Mouse (Mus musculus) 3T3-L1 (cell line): ENCODE measurements around the gene Tnfaip8l1.

Experiments
- DNase-seq: peaks from one replicate; pipeline ENCODE4 v3.0.0-alpha.2; 2015; ENCODE audit warnings: low read depth, low spot score

Tnfaip8l1 gene

DNA sequence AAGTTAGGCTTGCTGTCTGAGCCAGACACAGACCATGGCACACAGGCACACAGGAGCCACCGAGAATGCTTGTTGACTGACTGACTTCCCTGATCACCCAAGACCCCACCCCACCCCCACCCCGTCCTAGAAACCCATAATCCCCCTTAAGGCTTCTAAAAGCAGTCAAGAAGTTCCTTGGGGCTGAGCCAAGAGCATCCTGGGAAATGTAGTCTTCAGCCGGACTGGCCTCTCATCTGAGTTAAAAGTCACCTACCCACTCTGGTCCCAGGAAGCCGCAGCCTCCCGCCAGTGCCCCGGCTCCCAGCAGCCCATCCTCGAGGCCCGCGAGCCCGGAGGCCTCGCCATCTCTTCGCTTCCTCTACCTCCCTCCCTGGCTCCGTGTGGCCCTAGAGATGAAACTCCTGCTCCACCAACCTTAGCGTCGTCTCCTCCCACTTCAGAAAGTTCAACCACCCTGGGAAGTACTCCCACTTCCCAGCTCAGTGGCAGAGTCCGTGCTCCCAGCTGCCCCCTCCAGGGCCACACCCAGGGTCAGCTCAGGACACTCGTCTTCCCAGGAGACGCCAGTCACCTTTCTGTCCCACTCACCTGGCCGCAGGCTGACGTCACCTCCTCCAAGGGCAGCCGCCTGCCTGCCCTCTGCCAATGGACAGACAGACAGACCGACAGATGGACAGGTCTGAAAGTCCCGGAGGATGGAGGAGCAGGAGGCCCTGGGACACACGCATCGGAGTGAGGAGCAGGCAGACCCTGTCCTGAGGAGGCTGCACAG lies 24.3 kb upstream of the Tnfaip8l1 start:
- DNase-seq, result no peak

DNA sequence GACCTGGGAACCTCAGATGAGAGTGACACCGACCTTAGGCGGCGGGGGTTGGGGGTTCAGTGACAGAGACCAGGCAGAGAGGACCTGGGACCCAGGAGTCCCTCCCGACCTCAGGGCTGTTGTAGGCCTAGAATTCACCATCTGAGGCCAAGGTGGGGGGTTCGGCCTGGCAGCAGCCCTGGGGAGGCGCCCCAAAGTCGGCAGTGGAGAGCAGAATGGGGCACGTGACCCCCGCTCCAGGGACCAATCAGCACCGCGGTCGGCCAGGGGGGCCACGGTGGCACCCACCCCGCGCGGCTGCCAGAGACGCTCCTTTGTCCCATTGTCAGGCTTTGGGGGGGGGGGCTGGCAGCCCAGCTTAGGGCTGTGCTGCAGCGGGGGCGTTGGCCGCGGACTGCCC lies 22.9 kb upstream of the Tnfaip8l1 start:
- no peak for DNase-seq

DNA sequence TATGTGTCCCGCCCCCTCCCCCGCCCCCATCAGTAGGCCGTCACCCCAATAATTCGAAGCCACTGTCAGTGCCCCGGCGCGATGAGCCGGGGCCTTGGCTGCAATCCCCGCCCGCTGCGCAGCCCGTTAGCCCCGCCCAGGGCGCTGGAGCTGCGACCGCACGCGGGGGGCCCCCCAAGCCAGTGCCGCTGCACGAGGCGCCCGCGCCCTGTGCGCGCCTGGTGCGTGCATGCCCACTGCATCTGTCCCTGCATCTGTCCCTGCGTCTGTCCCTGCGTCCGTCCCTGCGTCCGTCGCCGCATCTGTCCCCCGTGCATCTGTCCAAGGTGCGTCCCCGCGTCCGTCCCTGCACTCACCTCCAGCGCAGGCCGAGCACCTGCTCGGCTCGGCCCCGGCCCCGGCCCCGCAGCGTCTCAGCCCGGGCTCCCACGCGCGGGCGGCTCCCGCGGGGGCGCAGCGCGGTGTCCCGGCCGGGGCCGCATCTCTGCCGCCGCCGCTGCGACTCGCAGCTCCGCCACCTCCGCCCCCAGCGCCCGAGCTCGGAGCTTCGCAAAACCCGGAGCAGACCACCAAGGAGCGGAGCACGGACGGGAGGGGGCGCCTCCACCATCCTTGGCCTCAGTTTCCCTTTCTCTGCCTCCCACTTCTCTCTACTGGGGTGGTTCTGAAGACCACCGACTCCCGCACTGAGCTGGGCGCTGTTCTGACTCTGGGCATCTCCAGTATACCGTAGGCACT lies 22.2 kb upstream of the Tnfaip8l1 start, which contains the start of gene Sema6b:
Sema6b (minus strand) TSS at position 486 of the 738 bp plus-strand sequence.
- DNase-seq, result no peak

DNA sequence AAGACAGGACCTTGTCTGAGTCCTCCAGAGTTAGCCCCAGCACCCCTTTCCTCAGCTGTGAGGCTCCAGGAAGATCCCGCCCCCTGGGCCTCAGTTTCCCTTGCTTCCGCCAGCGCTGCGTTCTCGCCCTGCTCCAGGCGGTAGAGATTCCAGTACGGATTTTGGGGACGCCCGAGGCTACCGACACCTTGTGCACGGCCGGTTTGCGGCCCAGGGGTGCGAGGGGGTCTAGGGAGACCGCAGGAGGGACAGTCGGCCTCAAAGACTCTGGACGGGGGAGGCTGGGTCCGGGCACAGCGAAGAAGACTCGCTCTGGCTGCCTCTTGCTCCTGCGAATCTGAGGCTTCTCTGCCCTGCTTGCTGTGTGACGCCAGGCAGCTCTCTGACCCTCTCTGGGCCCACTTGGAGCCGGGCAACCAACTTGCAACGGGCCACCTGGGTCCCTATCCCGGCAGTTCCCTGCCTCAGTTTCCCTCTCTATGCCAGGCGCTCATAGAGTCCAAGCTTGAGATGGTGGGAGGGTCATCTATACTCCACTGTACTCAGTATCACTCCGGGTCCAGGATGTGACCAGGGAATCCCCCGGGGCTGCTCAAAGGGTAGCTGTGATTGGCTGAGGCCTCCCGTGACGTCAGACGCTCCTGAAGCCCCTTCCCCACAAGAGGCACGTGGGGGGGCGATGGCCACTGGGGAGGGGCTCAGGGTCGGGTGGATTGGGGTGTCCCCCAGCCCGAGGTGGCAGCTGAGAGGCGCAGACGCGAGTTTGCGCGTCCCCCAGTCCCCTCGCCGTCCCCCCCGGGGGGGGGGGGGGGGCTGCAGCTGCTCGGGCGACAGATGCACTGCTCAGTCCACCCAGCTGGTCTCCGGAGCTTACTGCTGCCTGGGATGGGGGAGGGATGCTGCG lies 20.3 kb upstream of the Tnfaip8l1 start:
- DNase-seq, result no peak

DNA sequence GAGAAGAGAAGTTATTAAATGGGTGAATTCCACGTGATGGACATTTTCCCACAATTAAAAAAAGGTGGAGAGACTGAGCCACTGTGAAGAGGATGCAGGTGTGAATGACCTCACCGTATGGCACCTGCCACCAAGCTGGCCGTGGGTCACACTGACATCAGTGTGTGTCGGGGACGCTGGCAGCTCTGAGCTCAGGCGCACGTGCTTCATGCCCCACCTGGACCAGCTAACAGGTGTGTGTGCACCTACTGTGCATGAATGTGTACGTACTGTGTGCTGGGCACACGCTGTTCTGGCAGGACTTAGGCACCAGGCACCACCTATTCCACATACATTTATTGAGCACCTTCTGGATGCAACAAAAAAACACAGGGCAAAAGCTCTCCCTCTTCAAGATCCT lies 17.7 kb upstream of the Tnfaip8l1 start:
- no peak for DNase-seq

DNA sequence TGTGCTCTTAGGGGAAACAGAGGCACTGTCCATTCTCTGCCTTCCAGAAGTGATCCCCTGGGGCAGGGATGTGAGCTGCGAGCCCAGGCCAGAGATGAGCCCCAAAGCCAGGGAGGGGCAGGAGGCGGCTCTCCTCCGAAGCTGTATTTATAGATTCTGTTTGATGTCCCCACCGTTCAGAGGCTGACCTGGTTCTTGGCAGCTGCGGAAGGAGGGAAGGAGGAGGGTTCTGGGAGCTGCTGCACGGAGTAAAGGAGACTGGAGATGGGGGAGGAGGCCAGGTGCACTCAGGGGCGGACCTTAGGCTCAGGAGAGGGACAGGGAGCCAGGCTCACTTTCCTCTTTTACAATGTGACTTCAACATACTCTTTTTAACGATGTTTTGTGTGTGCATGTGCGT lies 16.1 kb upstream of the Tnfaip8l1 start:
- no peak for DNase-seq

DNA sequence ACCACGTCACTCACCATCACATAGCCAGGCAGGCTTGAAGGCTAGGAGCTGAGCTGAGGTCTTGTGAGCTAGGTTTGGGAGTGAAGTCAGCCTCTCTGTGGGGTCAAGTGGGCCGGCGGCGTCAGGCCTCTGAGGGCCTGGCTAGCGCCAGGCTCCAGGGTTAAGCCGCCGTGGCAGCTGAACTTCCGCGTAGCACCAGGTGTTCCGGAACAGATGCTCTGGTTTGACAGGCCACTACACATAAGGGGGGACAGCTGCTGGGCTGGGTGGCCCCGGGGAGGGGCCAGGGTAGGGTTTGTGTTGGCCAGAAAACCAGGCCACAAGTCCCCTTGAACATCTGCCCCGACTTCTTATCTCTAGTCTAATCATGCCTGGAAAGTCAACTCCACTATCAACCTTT lies 14.9 kb upstream of the Tnfaip8l1 start:
- no peak for DNase-seq

DNA sequence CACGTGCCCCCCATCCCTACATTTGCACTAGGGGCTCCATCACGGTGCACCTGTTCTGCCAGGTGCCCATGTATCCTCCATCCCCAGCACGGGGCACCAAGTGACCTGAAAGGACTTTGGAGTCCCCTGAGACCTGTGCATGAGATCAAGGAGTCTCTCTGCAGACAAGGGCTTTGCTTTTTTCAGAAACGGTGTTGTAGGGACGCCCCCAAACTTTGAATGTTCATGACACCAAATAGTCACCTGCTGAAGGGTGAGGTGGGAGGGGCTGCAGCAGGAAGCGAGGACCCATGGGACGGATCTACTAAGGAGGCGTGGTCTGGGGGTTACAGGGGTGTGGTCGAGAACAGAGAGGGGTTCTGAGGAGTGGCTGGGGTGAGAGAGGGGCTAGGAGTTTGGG lies 14.0 kb upstream of the Tnfaip8l1 start:
- no peak for DNase-seq

DNA sequence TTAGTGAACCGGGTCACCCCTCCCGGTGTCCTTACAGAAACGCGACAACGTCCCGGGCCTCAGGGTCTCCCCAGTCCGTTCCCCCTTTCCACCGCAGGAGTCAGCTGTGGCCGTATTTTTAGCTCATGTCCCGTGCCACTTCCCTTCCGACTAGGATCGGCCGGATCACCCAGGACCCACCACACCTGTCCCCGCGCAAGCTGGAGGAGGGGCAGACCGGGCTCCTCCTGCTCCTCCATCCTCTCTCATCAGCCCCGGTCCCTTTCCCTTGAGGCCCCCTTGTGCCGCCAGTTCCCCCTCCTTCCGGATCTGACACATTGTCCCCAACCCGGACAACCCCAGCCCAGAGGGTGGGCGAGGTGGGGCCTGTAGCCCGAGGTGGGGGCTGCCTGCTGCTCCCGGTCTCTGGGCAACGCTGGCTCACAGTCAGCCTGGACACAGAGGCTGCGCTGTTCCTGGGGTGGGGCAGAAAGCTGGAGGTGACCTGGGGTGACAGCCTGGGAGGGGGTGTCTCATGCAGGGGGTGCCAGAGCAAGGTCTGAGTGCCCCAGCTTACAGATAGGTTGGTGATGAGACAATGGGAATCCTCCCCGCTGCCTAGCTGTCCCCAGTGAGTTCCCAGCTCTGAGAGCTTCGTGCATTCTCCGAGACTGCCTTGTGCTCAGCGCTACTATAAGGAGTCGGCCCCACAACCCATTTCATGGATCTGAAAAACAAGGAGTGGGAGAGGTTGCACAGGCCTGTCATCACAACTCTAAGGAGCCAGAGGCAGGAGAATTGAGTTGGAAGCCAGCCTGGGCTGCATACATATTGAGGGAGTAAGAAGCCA lies 13.3 kb upstream of the Tnfaip8l1 start:
- no peak for DNase-seq

DNA sequence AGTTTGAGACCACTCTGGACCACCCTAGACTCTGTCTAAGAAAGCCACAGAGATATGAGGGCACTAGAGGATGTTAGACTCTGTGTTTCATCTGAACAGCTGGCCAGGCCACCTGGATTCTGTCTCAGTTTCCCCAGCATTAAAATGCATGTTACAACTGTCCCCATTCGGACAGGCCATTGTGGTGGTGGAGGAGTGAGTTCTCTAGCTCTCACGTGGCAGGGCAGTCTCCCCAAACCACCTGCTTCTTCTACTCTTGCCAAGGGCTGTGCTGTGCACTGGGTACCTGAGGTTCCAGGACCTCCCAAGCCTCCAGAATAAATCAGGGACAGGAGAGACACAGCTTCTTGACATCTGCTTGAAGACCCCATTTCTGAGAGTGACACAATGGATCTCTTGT lies 12.4 kb upstream of the Tnfaip8l1 start:
- no peak for DNase-seq

DNA sequence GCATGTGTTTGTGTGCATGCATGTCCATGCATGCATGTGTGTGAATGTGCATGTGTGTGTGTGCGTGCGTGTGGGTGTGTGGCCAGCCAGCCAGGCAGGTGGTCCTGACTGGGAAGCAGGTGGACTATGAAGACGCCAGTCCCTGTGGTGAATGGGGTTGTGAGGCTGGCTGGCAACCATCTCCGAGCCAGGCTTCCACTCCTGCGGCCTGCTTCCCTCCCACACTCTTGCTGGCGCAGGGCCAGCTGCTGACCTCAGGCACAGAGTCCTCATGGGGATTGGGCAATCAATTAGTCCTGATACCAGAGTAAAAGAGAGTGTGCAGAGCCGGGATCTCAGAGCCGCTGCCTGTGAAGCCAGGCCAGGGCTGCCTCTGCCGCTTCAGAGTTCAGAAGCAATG lies 8.6 kb upstream of the Tnfaip8l1 start:
- DNase-seq, result peak; percentile 79

DNA sequence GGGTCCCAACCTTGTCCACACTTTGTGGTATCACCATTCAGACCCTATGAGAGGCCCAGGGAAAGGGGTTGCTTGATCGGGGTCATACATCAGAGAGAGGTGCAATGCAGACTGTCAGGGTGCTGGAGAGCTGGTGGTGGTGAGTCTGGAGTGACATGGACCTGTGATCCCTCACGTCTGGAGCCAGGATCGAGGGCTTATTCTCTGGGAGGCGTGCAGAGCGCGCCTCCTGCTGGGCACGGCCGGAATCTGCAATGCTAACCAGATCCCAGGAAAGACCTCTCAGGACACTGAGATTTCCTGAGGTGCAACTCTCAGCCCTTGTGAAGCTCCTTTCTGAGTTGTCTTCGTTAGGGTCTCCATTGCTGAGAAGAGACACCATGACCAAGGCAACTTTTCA lies 2.5 kb upstream of the Tnfaip8l1 start:
- DNase-seq, result peak; percentile 82

DNA sequence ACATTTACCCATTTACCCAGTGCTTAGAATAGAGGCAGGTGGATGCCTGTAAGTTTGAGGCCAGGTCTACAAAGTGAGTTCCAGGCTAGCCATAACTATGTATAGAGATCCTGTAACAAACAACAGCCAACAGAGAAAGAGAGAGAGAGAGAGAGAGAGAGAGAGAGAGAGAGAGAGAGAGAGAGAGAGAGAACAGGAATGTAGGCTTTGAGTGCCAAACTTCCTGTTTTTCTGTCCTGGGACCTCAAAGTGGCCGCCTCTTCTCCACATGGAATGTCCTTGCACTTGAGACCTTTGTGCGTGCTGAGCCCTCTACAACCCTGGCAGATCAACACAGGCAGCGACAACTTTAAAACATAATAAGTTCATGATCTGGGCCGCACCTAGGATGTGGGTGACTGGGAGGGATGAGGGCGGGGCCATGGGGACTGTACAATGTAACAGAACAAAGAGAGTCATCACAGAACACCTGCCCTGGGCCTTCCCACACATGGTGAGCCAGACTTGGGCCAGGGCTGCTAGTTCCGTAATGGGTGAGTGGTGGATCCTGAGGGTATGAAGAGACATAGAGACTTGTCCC lies 1.3 kb downstream of the Tnfaip8l1 start:
- no peak for DNase-seq

DNA sequence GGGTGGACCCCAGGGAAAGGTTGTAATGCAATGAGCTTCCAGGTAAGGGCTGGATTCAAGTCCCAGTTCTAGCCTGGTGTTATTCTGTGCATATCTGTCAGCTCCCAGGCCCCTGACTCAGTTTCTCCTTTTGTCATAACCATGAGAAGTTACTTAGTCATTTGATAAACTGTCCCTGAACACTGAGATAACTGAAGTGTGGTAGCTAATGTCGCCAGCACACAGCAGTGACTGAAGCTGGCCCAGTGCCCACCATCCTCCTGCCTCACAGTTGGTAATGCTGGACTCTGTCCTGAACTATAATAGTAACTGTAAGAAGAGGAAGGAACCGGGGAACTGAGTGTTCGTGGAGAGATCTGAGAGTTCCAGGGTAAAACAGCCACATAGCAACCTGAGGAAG lies 2.2 kb downstream of the Tnfaip8l1 start:
- DNase-seq, result no peak

DNA sequence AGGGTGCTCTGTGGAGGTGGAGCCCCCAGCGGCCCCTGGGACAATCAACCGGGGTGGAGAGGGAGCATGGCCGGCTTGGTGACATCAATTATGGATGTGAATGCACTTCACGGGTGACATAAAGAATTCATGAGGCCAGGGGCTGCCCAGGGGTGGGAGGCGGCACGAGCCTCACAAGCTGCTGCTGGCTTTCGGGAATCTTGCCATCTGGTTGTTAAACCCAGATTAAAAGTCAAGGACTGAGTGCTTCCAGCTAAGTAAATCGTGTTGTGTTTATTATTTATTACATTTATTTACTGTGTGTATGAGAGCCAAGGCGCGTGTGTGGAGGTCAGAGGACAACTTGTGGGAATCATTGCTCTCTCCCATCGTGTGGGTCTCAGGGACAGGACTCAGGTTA lies 3.4 kb downstream of the Tnfaip8l1 start:
- no peak for DNase-seq

DNA sequence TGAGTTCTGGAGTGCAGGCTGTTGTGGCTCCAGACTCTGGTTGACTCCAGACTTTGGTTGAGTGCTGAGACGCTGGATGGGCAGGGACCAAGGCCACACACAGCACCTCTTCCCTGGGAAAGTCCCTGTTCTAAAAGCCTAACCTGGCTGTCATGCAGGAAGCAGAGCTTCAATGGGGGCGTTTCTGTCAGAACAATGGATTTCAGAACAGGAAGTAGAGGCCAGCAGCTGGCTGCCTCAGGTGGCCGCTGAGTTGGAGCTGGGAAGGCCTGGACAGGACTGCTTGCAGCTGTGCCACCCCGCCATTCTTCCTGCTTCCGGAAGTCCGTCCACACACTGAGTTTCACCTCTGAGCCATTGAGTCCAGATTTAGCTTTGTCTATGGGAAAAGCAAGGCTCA lies 7.6 kb downstream of the Tnfaip8l1 start:
- no peak for DNase-seq

DNA sequence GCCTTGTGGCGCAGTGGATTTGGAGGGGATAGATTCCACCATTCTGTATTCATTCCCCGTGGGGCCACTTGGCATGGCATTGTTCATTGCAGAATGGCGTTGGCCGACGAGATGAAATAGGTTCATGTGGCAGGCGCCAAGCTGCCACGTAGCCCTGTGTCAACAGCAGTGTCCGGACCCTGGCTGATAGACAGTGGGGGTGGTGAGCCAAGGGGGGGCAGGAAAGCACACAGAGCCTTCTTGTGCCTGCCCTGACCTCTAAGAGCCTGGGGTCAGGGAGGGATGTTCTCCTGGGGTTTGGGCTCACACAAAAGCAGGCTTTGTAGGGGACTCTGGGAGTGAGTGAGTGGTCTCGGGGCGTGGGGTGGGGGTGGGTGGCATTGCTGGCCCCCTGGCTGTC lies 8.4 kb downstream of the Tnfaip8l1 start:
- DNase-seq, result no peak

DNA sequence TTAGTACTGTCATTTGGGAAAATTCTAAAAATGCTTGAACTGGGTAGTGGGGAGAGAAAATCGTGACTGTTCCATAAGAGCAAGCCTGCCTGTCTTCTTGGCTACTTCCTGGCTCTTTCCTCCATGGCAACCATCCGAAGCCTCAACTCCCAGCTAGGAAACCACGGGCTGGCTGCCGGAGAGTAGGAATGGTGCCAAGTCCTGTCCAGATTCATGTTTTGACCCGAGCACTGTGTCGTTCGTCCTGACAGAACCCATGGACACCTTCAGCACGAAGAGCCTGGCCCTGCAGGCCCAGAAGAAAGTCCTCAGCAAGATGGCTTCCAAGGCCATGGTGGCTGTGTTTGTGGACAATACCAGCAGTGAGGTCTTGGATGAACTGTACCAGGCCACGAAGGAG lies 9.2 kb downstream of the Tnfaip8l1 start:
- no peak for DNase-seq

DNA sequence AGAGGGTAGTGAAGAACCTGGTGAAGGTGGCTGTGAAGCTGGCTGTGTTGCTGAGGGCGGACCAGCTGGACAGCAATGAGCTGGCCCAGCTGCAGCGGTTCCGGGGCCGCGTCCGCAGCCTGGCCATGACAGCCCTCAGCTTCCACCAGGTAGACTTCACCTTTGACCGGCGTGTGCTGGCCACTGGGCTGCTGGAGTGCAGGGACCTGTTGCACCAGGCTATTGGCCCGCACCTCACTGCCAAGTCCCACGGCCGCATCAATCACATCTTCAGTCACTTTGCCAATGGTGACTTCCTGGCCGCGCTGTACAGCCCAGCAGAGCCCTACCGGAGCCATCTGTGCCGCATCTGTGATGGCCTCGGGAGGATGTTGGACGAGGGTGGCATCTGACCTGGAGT lies 9.6 kb downstream of the Tnfaip8l1 start:
- DNase-seq, result no peak

DNA sequence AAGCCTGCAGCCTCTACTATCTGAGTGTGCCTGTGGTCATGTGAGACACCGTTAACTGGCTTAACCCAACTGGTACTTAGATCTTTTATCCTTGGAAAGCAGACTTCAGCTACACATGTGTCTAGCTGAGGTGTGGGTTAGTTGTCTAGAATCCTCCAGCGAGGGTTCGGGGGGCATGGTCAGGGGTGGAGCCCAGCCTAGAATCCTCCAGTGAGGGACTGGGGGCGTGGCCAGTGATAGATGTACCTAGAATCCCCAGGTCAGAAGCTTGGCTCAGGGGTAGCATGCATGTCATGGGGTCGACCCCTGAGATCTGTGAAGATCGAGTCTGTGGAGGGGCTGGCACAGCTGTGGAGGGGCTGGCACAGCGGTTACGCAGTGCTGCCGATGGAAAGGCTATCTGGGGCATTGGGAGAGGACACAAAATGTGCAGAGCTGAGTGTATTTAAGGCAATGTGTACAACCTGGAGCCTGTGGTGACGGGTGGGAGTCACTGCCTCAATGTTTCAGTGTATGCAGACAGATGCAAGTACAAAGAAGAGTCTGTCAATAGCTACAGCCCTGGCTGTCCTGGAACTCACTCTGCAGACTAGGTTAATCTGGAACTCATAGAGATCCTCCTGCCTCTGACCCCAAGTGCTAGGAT lies 11.2 kb downstream of the Tnfaip8l1 start:
- no peak for DNase-seq
